Mouse (Mus musculus) megakaryocyte, embryonic 14.5 days (primary cell): ENCODE results near the gene Gm43064.

ENCODE experiments used
- FLI1 ChIP-seq: IDR thresholded peaks from 2 replicates; pipeline ENCODE4 v1.6.1; 2012; ENCODE audit warnings: low read length, inconsistent platforms, mixed read lengths
- GATA1 ChIP-seq: IDR thresholded peaks from 3 replicates; pipeline ENCODE4 v1.6.1; 2012; ENCODE audit warnings: mixed read lengths, low read length, inconsistent platforms, borderline replicate concordance

DNA sequence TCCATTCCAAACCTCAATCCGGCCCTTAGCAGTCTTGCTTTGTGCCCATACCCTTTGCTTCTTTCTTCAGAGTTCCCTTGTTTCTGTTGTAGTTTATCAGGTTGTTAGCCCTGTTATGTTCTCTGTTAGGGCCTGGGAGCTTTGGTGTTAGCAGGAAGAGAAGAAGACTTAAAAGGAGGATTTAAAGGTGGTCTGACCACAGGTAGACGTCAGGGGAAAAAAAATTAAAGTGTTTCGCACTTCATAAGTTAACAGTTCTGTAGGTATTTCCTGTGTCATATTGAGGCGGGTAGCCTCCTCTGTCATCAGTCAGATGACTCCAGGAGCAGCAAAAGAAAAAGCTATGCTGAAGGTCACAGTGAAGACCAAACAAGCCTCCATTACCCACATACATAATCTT, 58.6 kb downstream of the Gm43064 start:
- TF ChIP-seq GATA1, result no peak
- TF ChIP-seq FLI1, result no peak
